ENCODE assay signal across 8 mouse cellular contexts in the genomic region with DNA sequence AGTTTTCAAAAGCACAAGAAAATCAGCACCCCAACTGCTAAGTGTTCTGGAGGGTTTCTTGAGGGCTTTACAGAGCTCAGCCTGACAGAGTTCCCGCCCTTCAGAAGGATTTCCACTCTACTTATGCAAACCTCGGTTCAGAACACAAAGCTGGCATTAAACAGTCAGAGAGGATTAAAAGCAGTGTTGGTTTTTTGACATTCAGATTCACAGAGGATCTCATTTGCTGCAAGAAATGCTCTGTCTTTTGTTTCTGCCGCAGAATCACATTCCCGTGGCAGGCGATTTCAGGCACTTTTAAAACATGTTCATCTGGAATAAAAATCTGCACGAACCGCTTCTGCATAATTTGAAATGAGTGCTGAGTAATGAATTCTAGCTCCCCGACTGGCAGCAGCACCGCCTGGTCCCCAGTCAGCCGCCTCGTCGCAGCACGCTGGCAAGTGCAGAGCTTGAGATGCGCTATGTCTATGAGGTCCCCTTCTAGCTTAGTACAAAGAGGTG. TPM values are rescaled to one million over a fixed set of nuclear protein-coding genes. Genes with fewer than 3 reads are reported as not detected.
DNase-seq lines count a peak whose midpoint lies in the region; ATAC-seq and TF ChIP-seq lines count a peak whose summit lies in the region.
"Had no signal": no experiment of that assay in that cellular context is flagged by ENCODE, and none has a peak within 500 bp of the region (broad histone marks: within the 10 kb centered on the region; RNA-seq: fewer than 3 reads in every experiment).

No protein-coding gene starts in this region.

- ATAC-seq in lung, embryonic 16.5 days (ENCODE audit: low read depth) = peak; percentile 49
- no peak for ATAC-seq in stomach, postnatal 0 days (ENCODE audit: low FRiP score, low TSS enrichment)

- H3K4me1 ChIP-seq in lung, embryonic 16.5 days (replicated peaks; ENCODE audit: control insufficient read depth, insufficient read depth, low read length) = peaks cover 40% of the 10 kb centered on the region
- no peaks in the 10 kb centered on the region for H3K4me1 ChIP-seq in stomach, postnatal 0 days (replicated peaks; ENCODE audit: control insufficient read depth, insufficient read depth)

- TF ChIP-seq EP300 in stomach, postnatal 0 days (optimal IDR thresholded peaks at IDR 0.05) = no peak

- H3K9ac ChIP-seq in lung, embryonic 16.5 days (ENCODE audit: low read length) = no peak overlapping the region
- H3K9ac ChIP-seq in stomach, postnatal 0 days (ENCODE audit: low read length) = no peak overlapping the region
- H3K9ac ChIP-seq: limb, embryonic 13.5 days had no signal

- DNase-seq in lung, adult 18-20 months = no peak
- DNase-seq in layer of hippocampus, adult 18-20 months (ENCODE audit: low spot score in 2 of 2) = peak; percentile 72 to 81
- DNase-seq in lung, postnatal 36 days = peak; percentile 76
- DNase-seq in stomach, postnatal 0 days (ENCODE audit: low spot score) = peak; percentile 10
- no peak for DNase-seq in adrenal gland, adult 2 months
- DNase-seq in heart, adult 18-20 months = no peak

- WGBS in lung, embryonic 16.5 days = 61% methylated on average over 14 of the region's 14 CpGs
- 57% methylated on average over 14 of the region's 14 CpGs for WGBS in stomach, postnatal 0 days

- H3K36me3 ChIP-seq in lung, embryonic 16.5 days (ENCODE audit: control insufficient read depth, insufficient read depth, low read length) = peaks cover 30% of the 10 kb centered on the region
- peaks cover 29% of the 10 kb centered on the region for H3K36me3 ChIP-seq in stomach, postnatal 0 days (ENCODE audit: control insufficient read depth, insufficient read depth, low read length)

- TF ChIP-seq CTCF in stomach, postnatal 0 days (IDR thresholded peaks at IDR 0.05; ENCODE audit: low read depth) = no peak

- peak overlapping the region; percentile 3; the same call in 1 of the 2 replicates for H3K4me2 ChIP-seq in lung, embryonic 16.5 days (ENCODE audit: low read depth, low read length)
- no peak overlapping the region for H3K4me2 ChIP-seq in stomach, postnatal 0 days (replicated peaks; ENCODE audit: low read depth)
- H3K4me2 ChIP-seq: limb, embryonic 13.5 days had no signal

- no peaks in the 10 kb centered on the region for H3K27me3 ChIP-seq in lung, embryonic 16.5 days (ENCODE audit: control insufficient read depth, insufficient read depth, low read depth, low read length)
- H3K27me3 ChIP-seq in stomach, postnatal 0 days (ENCODE audit: control insufficient read depth, insufficient read depth, low read length) = no peaks in the 10 kb centered on the region
- H3K27me3 ChIP-seq: limb, embryonic 13.5 days had no signal

- no peaks in the 10 kb centered on the region for H3K9me3 ChIP-seq in lung, embryonic 16.5 days (ENCODE audit: control insufficient read depth, low read length)
- no peaks in the 10 kb centered on the region for H3K9me3 ChIP-seq in stomach, postnatal 0 days (ENCODE audit: control insufficient read depth, low read length)
- H3K9me3 ChIP-seq: limb, embryonic 13.5 days had no signal

- H3K27ac ChIP-seq in lung, embryonic 16.5 days (ENCODE audit: low read length) = peak overlapping the region; percentile 69
- H3K27ac ChIP-seq in stomach, postnatal 0 days (replicated peaks) = no peak overlapping the region

- H3K4me3 ChIP-seq in lung, embryonic 16.5 days (ENCODE audit: low read length) = no peak overlapping the region
- H3K4me3 ChIP-seq in stomach, postnatal 0 days (ENCODE audit: low read depth, low read length) = no peak overlapping the region
- H3K4me3 ChIP-seq: limb, embryonic 13.5 days had no signal

RNA-seq across cellular contexts. Expression of gene Wnt2b, which starts 42.3 kb away (rescaled TPM):
- polyA plus RNA-seq in lung, embryonic 16.5 days (2015; fragmentation: Nextera tagmentation; extraction: Ambion mirVana) = 1.0 and 1.3 TPM in 2 replicates
- under 1 TPM; 0.28 to 0.40 TPM for total RNA-seq in layer of hippocampus, adult 18-20 months (2021)
- 1.3 and 1.5 TPM in 2 replicates for polyA plus RNA-seq in stomach, postnatal 0 days (2015; fragmentation: Nextera tagmentation; extraction: Ambion mirVana)
- 10 to 100 TPM; 16.5 to 25.9 TPM for total RNA-seq in adrenal gland, adult 2 months (2021)
- 17.6 and 20.1 TPM in 2 replicates for polyA plus RNA-seq in adrenal gland, adult 2 months (2012; rRNA removed)
- 1 to 10 TPM in 1 of 2 experiments, under 1 TPM in 1; 0.82 to 1.9 TPM for total RNA-seq in heart, adult 18-20 months (2021)

RNA-seq across cellular contexts. Expression of gene Cttnbp2nl, which starts 48.9 kb away (rescaled TPM):
- polyA plus RNA-seq in lung, embryonic 16.5 days (2015; fragmentation: Nextera tagmentation; extraction: Ambion mirVana) = 36.3 and 38.2 TPM in 2 replicates
- 10 to 100 TPM; 26.1 to 29.2 TPM for total RNA-seq in layer of hippocampus, adult 18-20 months (2021)
- 15.5 and 17.5 TPM in 2 replicates for polyA plus RNA-seq in stomach, postnatal 0 days (2015; fragmentation: Nextera tagmentation; extraction: Ambion mirVana)
- 10 to 100 TPM; 17.3 to 23.7 TPM for total RNA-seq in adrenal gland, adult 2 months (2021)
- polyA plus RNA-seq in adrenal gland, adult 2 months (2012; rRNA removed) = 2.1 and 2.8 TPM in 2 replicates
- 10 to 100 TPM; 20.7 to 21.6 TPM for total RNA-seq in heart, adult 18-20 months (2021)

Comparison
In these comparisons a context has a peak if more than half of its experiments do, and no peak if none do; other contexts are left out.
1. DNase-seq: peak in layer of hippocampus, adult 18-20 months (2 of 2), lung, postnatal 36 days (single experiment) and stomach, postnatal 0 days (single experiment); none in lung, adult 18-20 months (0 of 2), adrenal gland, adult 2 months (single experiment) and heart, adult 18-20 months (0 of 2).
2. RNA of gene Wnt2b, which starts 42.3 kb away (total RNA-seq): 16.5 to 25.9 TPM in adrenal gland, adult 2 months; 0.82 to 1.9 TPM in heart, adult 18-20 months and 0.28 to 0.40 TPM in layer of hippocampus, adult 18-20 months; every median in the first group is over 4 times any median in the second.